Mouse (Mus musculus): Measurements from ENCODE around the gene 4930433I11Rik.
"Not testable (repeated sequence)": the region's sequence is repeated elsewhere in the genome, so short reads cannot be mapped to it uniquely, and the experiment has no call there.

The 4930433I11Rik gene

GRCm38 (mm10) chr7:40987243-40987642, at the start of gene 4930433I11Rik:
Gene 4930433I11Rik (plus strand): TSS chr7:40987543.
- no peak for DNase-seq (ENCODE audit: low read depth, low spot score)

GRCm38 (mm10) chr7:40939371-40939770, 48.0 kb upstream of the 4930433I11Rik start:
- DNase-seq (ENCODE audit: low read depth, low spot score) = no peak

DNA sequence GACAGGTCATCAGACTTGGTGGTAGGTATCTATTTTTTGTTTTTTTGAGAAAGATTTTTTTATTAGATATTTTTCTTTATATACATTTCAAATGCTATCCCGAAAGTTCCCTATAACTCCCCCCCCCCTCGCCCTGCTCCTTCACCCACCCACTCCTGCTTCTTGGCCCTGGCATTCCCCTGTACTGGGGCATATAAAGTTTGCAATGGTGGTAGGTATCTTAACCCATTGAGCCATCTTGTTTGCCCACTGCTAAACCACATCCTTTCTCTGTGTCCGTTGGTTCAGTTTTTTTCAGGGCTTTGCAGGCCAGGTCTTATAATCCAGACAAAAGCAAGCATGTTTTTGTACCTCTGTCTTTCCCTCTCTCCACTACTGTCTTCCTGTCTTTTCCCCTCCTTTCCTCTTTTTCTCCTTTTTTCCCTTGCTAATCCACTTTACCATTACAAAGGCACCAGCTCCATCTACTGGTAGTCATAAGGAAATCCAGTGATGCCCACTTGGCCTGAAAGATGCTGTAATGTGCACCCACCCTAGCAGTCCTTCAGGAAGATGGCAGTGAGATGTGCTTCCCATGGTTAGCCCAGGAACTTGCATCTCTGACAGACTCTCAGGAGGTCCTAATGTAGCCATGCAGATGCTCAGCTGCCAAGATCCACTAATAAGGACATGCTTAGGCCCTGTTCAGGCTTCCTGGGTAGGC, 45.0 kb upstream of the 4930433I11Rik start:
- DNase-seq (ENCODE audit: low read depth, low spot score) = peak; percentile 22

- not testable (repeated sequence) for DNase-seq (ENCODE audit: low read depth, low spot score)
Observed at GRCm38 (mm10) chr7:41032419-41032818, 45.1 kb downstream of the 4930433I11Rik start, which contains the start of gene Gm4884. Gene Gm4884 (plus strand): TSS chr7:41032719.

DNA sequence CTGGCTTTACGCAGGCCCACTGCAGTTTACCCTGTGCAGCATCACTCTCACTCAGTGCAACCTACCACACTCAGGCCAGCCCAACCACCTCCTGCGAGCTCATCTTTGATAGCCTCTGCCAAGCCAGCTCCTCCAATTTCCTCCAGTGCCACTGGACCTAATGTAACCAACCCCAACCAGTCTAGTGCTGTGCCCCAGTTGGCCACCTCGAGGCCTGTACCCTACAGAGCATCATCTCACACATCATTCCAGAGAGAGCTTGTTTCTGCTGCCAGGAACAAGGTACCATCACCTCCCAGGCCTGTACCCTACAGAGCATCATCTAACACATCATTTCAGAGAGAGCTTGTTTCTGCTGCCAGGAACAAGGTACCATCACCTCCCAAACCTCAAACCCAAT, 56.7 kb downstream of the 4930433I11Rik start:
- not testable (repeated sequence) for DNase-seq (ENCODE audit: low read depth, low spot score)
